Mouse (Mus musculus) midbrain, embryonic 13.5 days (tissue): Measurements from ENCODE around the gene Slc35e2. TPM values are rescaled to one million over a fixed set of nuclear protein-coding genes. Genes with fewer than 3 reads are reported as not detected.
A peak's percentile ranks its signal among the peaks of the same experiment; 100 is the strongest.
"Not testable (repeated sequence)": the region's sequence is repeated elsewhere in the genome, so short reads cannot be mapped to it uniquely, and the experiment has no call there.

ENCODE experiments used
- ATAC-seq: fragments of 200-750 bp; cut with Nextera tagmentation; 2 replicates; pipeline ENCODE4 v1.8.0; 2017; ENCODE audit warnings: mild to moderate bottlenecking, moderate TSS enrichment, moderate library complexity
- H3K27ac ChIP-seq: fragments of 300-500 bp; sonication (generic); 2 replicates; pipeline ENCODE4 v1.5.1; 2015; ENCODE audit warnings: inconsistent platforms, mild to moderate bottlenecking, moderate library complexity
- H3K27me3 ChIP-seq: fragments of 300-500 bp; sonication (generic); 2 replicates; pipeline ENCODE4 v1.6.1; 2015; ENCODE audit warnings: mild to moderate bottlenecking, inconsistent platforms
- H3K36me3 ChIP-seq: fragments of 300-500 bp; sonication (generic); 2 replicates; pipeline ENCODE4 v1.6.1; 2015; ENCODE audit warnings: mild to moderate bottlenecking, inconsistent platforms
- H3K4me1 ChIP-seq: fragments of 300-500 bp; sonication (generic); replicated peaks from 2 replicates; pipeline ENCODE4 v1.6.1; 2015; ENCODE audit warnings: inconsistent platforms
- H3K4me2 ChIP-seq: fragments of 300-500 bp; sonication (generic); replicated peaks from 2 replicates; pipeline ENCODE4 v1.6.1; 2015; ENCODE audit warnings: moderate library complexity, mild to moderate bottlenecking, inconsistent platforms
- H3K4me3 ChIP-seq: fragments of 300-500 bp; sonication (generic); replicated peaks from 2 replicates; pipeline ENCODE4 v1.5.1; 2015; ENCODE audit warnings: mild to moderate bottlenecking, inconsistent platforms
- H3K9ac ChIP-seq: fragments of 300-500 bp; sonication (generic); replicated peaks from 2 replicates; pipeline ENCODE4 v1.6.1; 2015; ENCODE audit warnings: mild to moderate bottlenecking, inconsistent platforms
- H3K9me3 ChIP-seq: fragments of 300-500 bp; sonication (generic); 2 replicates; pipeline ENCODE4 v1.6.1; 2016; ENCODE audit warnings: mild to moderate bottlenecking, inconsistent platforms
- WGBS: fragments of 180-500 bp; shearing (Covaris S2); methylation state at CpG from one replicate; pipeline ENCODE4 v1.1.7; 2015; 5-methylcytosine and 5-hydroxymethylcytosine counted together
- polyA plus RNA-seq: library from polyadenylated mRNA; unstranded; fragments of >200 nt; fragmentation: Nextera tagmentation; extraction: Ambion mirVana; gene quantifications from 2 replicates; pipeline ENCODE4 v1.2.1, GENCODE M21; 2015

Gene Slc35e2
- polyA plus RNA-seq, 1 experiment from 2014 or later = 16.5 TPM

DNA sequence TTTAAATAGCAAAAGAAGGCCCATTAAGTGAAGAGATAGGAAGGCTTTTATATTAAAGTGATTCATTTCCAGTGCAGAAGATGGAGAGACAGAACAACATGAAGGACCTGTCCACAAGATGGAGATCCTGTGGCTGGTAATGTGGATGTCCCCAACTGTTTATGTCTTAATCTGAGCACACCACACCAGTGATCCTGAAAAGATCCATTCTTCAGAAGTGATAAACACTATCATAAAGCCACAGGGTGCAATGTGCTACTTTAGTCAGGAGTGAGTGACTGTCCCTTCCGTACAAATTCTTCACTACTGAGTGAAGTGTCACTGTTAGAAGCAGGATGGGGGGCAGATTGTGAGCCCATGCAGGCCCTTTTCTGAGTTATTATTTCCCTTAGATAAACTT is 1.5 kb downstream of the Slc35e2 start:
- H3K9ac ChIP-seq = peak overlapping the region; percentile 99; the same call in 1 of the 2 replicates
- peak overlapping the region; percentile 96 for H3K4me2 ChIP-seq
- peaks cover 24% of the 10 kb centered on the region for H3K4me1 ChIP-seq
- peaks cover 23% of the 10 kb centered on the region for H3K36me3 ChIP-seq
- 97% methylated on average over 1 of the region's 1 CpGs for WGBS
- no peak for ATAC-seq
- H3K9me3 ChIP-seq = no peaks in the 10 kb centered on the region
- H3K27ac ChIP-seq = no peak overlapping the region
- H3K4me3 ChIP-seq = peak overlapping the region; percentile 97
- no peaks in the 10 kb centered on the region for H3K27me3 ChIP-seq

DNA sequence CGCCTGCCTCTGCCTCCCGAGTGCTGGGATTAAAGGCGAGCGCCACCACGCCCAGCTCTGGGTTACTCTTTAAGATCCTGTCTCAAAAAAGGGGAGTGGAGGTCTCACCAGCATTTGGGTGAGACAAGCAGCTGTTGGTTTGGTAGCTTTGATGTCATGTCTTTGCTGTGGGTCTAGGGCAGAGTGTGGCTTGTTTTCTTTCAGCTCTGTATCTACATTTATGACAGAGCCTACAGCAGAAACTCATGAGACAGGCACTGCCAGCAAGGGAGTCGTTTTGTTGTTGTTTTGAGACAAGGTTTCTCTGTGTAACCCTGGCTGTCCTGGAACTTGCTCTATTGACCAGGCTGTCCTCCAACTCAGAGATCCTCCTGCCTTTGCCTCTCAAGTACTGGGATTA is 2.6 kb downstream of the Slc35e2 start:
- Histone ChIP-seq H3K27me3 (no peaks in the 10 kb centered on the region), H3K4me1 (peaks cover 24% of the 10 kb centered on the region), H3K9ac (no peak overlapping the region), H3K9me3 (no peaks in the 10 kb centered on the region), H3K27ac (no peak overlapping the region), H3K4me3 (no peak overlapping the region), H3K36me3 (peaks cover 23% of the 10 kb centered on the region), H3K4me2 (no peak overlapping the region)
- ATAC-seq = no peak
- 95% methylated on average over 6 of the region's 6 CpGs for WGBS

DNA sequence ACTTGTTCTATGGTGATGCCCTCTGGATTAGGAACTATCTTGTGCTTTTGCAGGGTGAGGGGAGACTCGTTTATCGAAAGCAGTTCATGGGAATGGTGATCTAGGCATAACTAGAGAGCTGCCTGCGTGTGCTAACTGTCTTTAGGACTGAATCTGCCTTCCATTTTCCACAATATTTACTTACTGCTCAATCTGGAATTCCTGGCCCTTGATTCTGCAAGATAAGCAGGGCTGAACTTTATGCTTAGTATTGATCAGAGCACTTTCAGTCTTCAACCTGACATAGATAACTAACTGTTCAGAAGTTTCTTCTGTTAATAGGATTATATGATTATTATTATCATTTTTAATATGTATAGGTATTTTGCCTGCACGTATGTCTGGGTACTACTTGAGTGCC is 3.9 kb downstream of the Slc35e2 start:
- H3K9me3 ChIP-seq = no peaks in the 10 kb centered on the region
- 90% methylated on average over 4 of the region's 4 CpGs for WGBS
- H3K27me3 ChIP-seq = no peaks in the 10 kb centered on the region
- no peak for ATAC-seq
- H3K36me3 ChIP-seq = peaks cover 30% of the 10 kb centered on the region
- H3K4me3 ChIP-seq = no peak overlapping the region
- H3K27ac ChIP-seq = no peak overlapping the region
- H3K4me2 ChIP-seq = no peak overlapping the region
- H3K9ac ChIP-seq = no peak overlapping the region
- H3K4me1 ChIP-seq = peaks cover 23% of the 10 kb centered on the region

DNA sequence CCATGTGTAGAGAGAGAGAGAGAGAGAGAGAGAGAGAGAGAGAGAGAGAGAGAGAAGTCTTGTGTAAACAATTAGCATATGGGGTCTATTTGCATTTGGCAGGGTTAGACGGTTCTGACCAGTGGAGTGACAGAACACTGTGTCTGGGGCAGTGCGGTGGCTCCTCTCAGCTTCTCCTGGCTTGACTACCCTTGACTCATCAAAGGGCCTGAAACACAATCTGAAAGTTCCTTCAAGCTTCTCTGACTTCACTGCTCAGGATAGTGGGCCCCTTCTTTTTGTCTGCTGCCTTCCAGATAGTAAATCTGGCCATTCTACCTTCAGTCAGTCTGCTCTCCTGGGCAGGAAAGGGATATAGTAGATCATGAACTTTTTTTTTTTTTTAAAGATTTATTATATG is 5.6 kb downstream of the Slc35e2 start:
- H3K9ac ChIP-seq = no peak overlapping the region
- H3K4me1 ChIP-seq = peaks cover 16% of the 10 kb centered on the region
- no peak overlapping the region for H3K4me2 ChIP-seq
- peaks cover 44% of the 10 kb centered on the region for H3K36me3 ChIP-seq
- no peak for ATAC-seq
- WGBS = 84% methylated on average over 2 of the region's 2 CpGs
- no peak overlapping the region for H3K27ac ChIP-seq
- no peaks in the 10 kb centered on the region for H3K27me3 ChIP-seq
- no peak overlapping the region for H3K4me3 ChIP-seq
- H3K9me3 ChIP-seq = no peaks in the 10 kb centered on the region

DNA sequence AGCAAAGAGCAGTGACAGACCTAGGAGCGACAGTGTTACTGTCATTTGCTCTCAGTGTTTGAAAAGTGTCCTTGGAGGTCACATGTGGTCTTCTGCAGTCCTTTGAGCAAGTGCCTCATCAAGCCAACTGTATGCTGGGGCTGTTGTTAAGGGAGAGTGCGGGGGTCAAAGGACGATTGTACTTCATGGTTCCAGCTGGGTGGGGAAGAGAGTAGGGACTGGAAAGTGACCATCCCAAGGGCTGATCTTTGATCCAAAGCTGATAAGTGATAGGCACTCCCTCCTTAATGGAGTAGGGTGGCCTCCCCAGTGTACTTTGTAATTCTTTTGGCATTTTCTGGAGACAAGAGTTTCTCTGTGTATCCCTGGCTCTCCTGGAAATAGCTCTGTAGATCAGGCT is 10.6 kb downstream of the Slc35e2 start:
- WGBS = 92% methylated on average over 3 of the region's 3 CpGs
- H3K27ac ChIP-seq = no peak overlapping the region
- no peak for ATAC-seq
- H3K4me2 ChIP-seq = no peak overlapping the region
- no peaks in the 10 kb centered on the region for H3K9me3 ChIP-seq
- H3K27me3 ChIP-seq = no peaks in the 10 kb centered on the region
- H3K4me3 ChIP-seq = no peak overlapping the region
- no peak overlapping the region for H3K9ac ChIP-seq
- no peaks in the 10 kb centered on the region for H3K4me1 ChIP-seq
- H3K36me3 ChIP-seq = peaks cover 66% of the 10 kb centered on the region

DNA sequence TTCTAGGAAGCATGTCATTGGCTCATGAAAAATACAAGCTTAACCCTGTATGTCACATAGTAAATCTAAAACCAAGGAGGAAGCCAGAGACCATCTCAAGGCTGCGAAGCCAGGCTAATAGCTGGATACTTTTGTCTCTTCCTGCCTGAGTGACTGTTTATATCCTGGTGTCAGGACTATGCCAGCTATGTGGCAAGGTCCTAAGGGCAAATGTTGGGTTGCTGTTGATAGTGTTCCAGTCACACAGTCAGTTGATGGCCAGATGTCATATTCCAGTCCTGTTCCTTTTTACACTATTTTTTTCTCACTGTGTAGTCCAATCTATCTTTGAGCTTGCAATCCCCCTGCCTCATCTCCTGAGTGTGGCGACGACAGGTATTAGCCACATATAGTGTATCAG is 12.0 kb downstream of the Slc35e2 start:
- WGBS = over 99% methylated on average over 3 of the region's 3 CpGs
- ATAC-seq = no peak
- Histone ChIP-seq H3K9me3 (no peaks in the 10 kb centered on the region), H3K4me1 (no peaks in the 10 kb centered on the region), H3K27ac (no peak overlapping the region), H3K4me2 (no peak overlapping the region), H3K36me3 (peaks cover 80% of the 10 kb centered on the region), H3K27me3 (no peaks in the 10 kb centered on the region), H3K4me3 (no peak overlapping the region), H3K9ac (no peak overlapping the region)

DNA sequence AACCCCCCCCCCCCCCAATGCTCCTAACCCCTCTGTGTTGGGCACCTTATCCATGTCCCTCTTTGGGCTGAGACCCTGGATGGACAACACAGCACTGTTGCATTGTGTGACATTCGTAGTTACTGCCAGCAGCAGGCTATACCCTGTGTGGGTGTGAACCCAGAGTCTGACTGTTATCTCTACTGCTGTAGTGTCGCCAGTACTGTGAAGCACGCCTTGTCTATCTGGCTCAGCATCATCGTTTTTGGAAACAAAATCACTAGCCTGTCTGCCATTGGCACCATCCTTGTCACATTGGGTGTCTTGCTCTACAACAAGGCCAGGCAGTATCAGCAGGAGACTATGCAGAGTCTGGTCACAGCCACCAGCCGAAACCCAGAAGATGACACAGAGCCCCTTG is 17.1 kb downstream of the Slc35e2 start:
- no peak overlapping the region for H3K9ac ChIP-seq
- peaks cover 78% of the 10 kb centered on the region for H3K36me3 ChIP-seq
- no peak overlapping the region for H3K27ac ChIP-seq
- no peak overlapping the region for H3K4me3 ChIP-seq
- no peaks in the 10 kb centered on the region for H3K27me3 ChIP-seq
- 94% methylated on average over 5 of the region's 5 CpGs for WGBS
- H3K4me1 ChIP-seq = peaks cover under 1% of the 10 kb centered on the region
- ATAC-seq = no peak
- no peak overlapping the region for H3K4me2 ChIP-seq
- no peaks in the 10 kb centered on the region for H3K9me3 ChIP-seq

DNA sequence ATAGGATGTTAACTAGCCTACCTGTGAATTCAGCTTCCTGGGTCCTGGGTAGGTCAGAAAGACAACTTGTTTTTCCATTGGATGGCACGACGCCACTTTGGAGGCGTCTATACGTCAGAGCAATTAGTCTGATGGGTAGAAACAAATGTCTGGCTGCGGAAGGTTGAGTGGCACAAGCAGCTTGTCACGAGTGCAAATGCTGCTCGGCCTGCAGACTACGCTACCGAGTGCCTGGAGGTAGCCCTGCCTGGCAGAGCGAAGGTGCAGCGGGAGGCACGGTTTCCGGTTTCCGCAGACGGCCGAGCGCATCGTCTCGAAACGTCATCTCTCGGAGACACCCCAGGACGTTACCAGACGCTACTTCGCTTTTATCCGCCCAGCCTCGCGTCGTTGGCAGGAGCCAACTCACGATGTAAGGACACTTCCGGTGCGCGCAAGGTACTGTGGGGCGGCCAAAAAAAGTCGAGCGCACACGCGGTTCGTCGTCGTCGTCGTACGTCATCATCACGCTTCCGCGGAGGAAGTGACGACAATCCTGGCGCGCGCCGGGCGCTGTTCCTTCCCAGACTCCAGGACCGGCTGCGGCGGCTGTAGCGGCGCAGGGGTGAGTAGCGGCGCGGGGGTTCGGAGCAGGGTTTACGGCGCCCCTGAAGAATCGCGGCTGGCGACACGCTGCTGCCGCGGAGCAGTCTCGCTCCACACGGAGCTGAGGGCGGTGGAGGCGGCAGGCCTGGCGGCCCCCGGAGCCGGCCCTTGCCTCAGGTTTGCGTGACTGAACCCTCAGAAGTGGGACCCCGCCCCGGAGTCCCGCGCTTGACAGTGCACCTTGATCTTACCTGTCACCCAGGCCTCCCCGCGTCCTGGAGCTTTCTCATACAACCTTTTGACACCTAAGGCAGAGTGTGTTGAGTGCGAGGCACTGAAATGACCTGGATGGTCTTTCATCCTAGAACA is 23.4 kb downstream of the Slc35e2 start, which contains the start of gene Cdk11b:
Gene Cdk11b (plus strand): TSS at position 517 of the 954 bp plus-strand sequence.
- under 1% methylated on average over 84 of the region's 84 CpGs for WGBS
- H3K9me3 ChIP-seq = no peaks in the 10 kb centered on the region
- peaks cover 46% of the 10 kb centered on the region for H3K36me3 ChIP-seq
- peak within 1 kb of the TSS; percentile 99 for H3K4me3 ChIP-seq
- peak within 1 kb of the TSS; percentile 88 for H3K4me2 ChIP-seq
- ATAC-seq = peak; percentile 100
- peaks cover 14% of the 10 kb centered on the region for H3K4me1 ChIP-seq
- peak within 1 kb of the TSS; percentile 93 for H3K9ac ChIP-seq
- H3K27me3 ChIP-seq = no peaks in the 10 kb centered on the region
- peak within 1 kb of the TSS; percentile 85 for H3K27ac ChIP-seq

DNA sequence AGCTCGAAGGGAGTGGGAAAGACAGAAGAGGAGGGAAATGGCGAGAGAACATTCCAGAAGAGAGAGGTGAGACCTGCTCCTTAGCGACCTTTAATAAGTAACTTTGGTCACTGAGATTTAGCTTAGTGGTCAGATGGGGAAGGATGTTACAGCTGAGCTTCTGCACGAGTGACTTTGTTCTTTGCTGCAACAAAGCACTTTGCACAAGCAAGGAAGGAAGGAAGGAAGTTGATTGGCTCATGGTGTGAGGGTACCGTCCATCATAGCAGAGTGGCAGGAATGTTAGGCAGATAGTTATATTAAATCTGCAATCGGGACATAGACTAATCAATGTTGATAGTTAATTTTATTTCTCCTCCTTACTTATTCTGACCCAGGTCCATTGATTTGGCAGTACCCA is 29.1 kb downstream of the Slc35e2 start:
- H3K4me1 ChIP-seq = peaks cover 4% of the 10 kb centered on the region
- no peak for ATAC-seq
- H3K9ac ChIP-seq = no peak overlapping the region
- H3K4me2 ChIP-seq = no peak overlapping the region
- H3K27me3 ChIP-seq = no peaks in the 10 kb centered on the region
- H3K9me3 ChIP-seq = no peaks in the 10 kb centered on the region
- no peak overlapping the region for H3K27ac ChIP-seq
- WGBS = 94% methylated on average over 6 of the region's 6 CpGs
- H3K4me3 ChIP-seq = no peak overlapping the region
- peaks cover 75% of the 10 kb centered on the region for H3K36me3 ChIP-seq

DNA sequence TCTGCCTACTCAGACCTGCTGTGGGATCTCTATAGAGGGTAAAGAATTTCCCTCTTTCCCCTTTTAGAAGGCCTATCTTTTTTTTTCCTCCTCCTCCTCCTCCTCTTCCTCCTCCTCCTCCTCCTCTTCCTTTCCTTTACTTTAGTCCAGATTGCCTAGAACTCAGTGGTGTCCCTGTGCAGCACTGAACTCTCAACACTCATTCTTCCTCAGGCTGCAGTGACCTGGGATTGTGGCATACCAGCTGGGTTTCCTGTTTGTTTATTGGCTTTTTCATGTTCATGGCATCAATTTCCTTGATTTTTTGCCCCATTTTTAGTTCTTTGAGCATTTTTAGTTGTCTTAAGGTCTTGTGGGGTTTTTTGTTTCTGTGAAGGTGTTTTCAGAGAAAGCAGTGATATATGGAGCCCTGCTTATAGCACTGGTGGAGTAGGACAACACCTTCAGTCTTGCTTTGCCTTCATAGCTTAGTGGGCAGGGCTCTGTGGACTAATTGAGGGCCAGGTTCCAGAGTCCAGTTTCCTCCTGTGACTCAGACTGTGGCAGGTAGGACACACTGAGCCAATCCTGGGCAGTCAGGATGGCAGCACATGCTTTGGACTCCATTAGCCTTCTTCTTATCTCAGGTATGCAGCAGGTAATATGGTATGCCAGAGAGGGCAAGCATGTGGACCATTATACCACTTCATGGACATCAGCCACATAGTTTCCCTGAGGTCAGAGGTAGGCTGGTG is 34.7 kb downstream of the Slc35e2 start:
- Histone ChIP-seq H3K9ac (no peak overlapping the region), H3K27me3 (no peaks in the 10 kb centered on the region), H3K4me3 (no peak overlapping the region), H3K4me2 (no peak overlapping the region), H3K27ac (no peak overlapping the region), H3K36me3 (peaks cover 90% of the 10 kb centered on the region), H3K4me1 (no peaks in the 10 kb centered on the region), H3K9me3 (no peaks in the 10 kb centered on the region)
- no peak for ATAC-seq

DNA sequence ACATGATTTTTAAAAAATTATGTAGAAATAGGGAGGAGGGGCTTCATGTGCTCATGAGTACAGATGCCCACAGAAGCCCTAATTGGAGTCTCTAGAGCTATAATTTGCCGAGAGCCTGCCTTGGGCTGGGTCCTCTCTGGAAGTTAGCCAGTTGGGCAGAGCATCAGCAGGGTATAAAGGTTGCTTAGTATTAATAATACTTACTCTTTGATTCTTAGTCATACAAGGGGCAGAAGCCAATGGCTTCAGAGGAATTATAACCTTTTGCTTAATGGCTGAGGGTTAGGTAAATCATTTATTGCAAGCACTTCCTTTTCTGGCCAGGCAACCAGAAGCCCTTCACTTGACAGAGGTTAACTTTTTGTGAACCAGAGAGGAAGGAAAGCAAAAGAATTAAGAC is 42.3 kb downstream of the Slc35e2 start:
- no peaks in the 10 kb centered on the region for H3K4me1 ChIP-seq
- no peaks in the 10 kb centered on the region for H3K9me3 ChIP-seq
- ATAC-seq = no peak
- no peaks in the 10 kb centered on the region for H3K27me3 ChIP-seq
- no peak overlapping the region for H3K9ac ChIP-seq
- H3K27ac ChIP-seq = no peak overlapping the region
- no peak overlapping the region for H3K4me2 ChIP-seq
- WGBS = 91% methylated on average over 1 of the region's 1 CpGs
- H3K4me3 ChIP-seq = no peak overlapping the region
- peaks cover 81% of the 10 kb centered on the region for H3K36me3 ChIP-seq

DNA sequence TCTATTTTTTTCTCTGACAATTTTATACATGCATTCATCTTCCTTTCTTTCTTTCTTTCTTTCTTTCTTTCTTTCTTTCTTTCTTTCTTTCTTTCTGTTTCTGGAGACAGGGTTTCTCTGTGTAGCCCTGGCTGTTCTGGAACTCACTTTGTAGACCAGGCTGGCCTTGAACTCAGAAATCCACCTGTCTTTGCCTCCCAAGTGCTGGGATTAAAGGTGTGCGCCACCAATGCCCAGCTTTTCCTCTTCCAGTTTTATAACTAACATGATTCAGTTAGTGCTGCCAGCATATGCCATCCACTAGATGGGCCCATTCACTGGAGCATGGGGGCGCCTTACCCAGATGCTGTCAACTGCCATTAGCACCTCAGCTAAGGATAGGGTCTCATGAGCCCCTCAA is 44.1 kb downstream of the Slc35e2 start, which contains the start of gene Gm10563:
Gene Gm10563 (minus strand): TSS at position 101 of the 400 bp plus-strand sequence.
- not testable (repeated sequence) for H3K27me3 ChIP-seq, H3K4me2 ChIP-seq, H3K9ac ChIP-seq, H3K9me3 ChIP-seq, ATAC-seq, H3K4me3 ChIP-seq, H3K27ac ChIP-seq, H3K4me1 ChIP-seq
- peaks cover 86% of the 10 kb centered on the region for H3K36me3 ChIP-seq
- WGBS = 99% methylated on average over 2 of the region's 2 CpGs
